Mouse (Mus musculus): ENCODE results near the gene Helz2. TPM values are rescaled to one million over a fixed set of nuclear protein-coding genes. Genes with fewer than 3 reads are reported as not detected.

Gene Helz2
- total RNA-seq, 2 experiments from 2014 or later, result 2.6 to 3.1 TPM

DNA sequence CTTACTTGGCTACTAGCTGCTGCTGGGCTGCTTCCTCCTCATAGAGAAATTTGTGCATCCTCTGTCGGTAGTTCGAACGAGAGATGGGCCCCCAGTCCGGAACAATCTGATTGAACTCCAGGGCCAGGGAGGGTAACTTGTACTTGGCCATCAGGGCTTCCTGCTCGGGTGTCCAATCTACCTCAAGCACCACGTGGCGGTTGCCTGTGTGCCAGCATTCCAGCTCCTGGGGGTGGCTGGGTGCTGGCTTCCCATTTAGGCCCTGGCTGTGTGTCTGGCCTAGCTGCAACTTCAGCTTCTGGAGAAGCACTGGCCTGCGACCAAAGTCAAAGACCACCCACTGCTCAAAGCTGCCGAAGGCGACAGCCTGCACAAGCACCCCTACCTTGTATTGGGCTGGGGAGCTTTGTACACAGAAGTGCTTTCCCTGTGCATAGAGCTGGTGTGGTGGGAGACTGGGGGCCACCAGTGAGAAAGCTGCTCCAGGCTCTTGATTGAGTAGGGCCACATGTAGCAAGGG lies 3.7 kb downstream of the Helz2 start:
- no peak for DNase-seq (ENCODE audit: low spot score)

DNA sequence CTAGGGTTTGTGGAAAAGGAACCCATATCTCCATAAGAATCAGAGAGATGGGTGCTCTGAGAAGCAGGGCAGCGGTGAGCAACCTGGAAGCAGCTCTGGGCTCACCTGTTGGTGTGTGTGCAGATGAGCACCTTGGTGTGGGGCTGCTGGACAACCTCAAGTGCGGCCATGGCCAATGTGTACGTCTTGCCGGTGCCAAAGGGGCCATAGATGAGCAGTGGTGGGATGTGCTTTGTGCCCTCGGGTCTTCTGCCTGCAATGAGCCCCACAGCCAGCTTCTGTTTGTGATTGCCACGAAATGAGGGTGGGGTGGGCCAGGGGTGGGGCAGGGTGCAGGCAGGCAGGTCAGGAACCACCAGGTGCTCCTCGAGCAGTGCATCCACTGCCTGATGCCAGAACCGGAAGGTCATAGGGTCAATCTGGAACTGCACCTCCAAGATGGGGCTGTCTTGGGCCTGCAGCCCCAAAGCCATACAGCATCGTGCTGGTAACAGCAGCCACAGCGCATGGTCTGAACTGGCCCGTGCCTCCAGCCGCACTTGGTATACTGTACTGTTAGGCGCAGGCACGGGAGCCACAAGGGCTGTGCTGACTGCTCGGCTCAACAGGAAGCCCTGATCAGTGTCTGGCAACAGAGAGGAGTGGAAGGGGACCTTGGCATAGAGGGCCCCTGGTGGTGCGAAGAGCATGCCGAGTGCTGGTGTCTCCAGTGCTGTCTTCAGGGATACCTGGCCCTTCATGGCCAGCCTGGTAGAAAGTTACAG lies 4.4 kb downstream of the Helz2 start:
- DNase-seq (ENCODE audit: low spot score), result no peak

DNA sequence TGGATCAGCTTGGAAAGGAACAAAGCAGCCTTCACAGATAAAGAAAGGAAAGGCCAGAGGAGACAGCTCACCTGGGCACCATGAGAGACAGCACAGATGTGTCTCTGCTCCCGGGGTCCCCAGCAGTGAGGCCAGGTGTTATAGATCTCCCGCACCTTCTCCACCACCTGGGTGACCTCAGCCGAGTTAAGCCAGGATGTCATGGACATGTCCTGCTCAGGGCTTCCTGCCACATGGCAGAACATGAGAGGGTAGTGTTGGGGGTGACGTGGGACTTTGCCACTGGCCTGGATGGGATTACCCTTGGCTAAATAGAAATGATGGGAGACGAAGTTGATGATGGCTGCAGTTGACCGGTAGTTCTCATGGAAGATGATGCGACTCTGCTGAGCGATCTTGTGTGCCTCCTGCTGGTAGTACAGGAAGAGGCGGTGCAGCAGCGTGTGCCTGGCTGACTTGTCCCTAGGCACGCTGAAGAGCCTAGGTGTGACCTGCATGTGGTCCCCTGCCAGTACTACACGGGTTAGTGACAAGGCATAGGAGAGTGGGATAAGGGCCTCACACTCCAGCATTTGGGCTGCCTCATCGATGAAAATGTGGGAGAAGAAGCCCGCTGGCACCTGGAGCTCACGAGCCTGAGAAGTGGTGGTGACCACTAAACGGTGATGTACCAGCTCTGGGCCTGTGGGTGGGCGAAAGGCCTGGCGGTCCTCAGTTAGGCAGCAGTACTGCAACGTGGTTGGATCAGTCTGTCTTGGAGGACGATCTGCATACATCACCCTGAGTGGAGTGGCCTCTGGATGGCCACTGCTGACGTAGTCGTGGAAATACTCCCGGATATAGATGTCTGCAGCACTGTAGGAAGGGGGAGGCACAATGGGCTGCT lies 5.9 kb downstream of the Helz2 start:
- no peak for DNase-seq (ENCODE audit: low spot score)

DNA sequence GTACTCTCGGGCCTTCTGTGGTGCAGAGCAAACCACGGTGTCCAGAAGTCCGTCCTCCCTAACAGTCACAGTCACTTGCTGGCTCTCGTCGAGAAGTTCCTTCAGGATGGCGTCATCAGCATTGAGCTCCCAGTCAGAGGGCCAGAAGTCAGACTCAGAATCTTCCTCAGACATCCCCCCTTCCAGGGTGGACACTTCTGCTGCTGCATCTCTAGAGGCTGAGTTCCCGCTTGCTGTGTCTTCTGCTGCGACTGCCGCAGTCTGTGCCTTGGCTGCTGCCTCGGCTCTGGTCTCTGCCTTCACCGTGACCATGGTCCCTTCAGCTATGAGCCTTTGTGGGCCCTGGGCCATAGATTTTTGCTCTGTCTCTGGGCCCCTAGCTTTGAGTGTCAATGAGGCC lies 7.1 kb downstream of the Helz2 start:
- DNase-seq (ENCODE audit: low spot score), result no peak

DNA sequence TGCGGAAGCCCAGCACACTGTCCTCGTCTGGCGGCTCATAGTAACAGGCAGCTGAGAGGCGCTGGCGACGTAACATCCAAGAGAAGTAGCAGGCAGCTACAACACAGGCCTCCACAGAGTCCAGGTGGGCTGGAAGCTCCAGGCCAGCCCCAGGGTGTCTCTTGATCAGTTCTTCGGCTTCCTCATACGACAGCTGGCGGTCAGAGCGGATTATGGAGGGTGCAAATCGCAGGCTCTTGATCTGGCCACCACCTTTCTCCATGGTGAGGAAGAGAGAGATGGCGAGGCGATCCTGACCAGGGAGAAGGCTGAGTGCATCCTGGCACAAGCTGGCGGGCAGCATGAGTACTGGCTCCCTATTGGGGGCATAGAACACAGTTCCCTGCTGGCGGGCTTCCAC lies 8.4 kb downstream of the Helz2 start:
- no peak for DNase-seq (ENCODE audit: low spot score)

DNA sequence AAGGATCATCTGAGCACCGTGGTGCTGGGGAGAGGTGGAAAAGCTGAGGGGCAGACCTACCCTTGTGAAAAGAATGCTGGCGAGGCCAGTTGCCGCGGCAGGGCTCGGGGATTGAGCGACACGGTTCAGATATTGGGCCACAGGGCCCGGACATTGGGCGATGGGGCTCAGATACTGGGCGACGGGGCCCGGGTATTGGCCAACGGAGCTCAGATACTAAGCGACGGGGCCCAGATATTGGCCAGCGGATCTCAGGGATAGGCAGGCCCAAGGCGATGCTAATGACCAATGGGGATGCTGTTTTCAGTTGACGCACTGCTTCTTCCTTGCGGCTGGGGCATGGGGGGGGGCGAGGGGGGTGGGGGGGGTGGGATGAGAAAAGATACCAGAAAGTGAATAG lies 10.7 kb downstream of the Helz2 start:
- DNase-seq (ENCODE audit: low spot score), result no peak

DNA sequence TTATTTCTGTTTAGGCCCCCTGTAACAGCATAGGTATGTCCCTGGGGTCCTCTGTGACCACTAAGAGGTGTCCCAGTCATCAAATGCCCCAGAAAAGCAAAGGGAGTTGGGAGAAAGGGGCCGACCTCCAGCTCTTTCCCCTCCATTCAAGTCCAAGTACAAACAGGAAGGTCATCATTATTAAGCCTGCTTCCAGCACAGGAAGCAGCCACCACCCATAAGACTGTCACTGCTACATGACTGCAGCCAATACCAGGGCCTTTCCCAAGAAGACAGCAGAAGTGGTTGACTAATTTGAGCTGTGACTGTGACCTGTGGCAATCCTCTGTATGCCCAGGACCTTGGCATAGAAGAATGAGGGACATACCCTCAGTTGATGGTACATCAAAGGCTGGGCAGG lies 13.5 kb downstream of the Helz2 start:
- DNase-seq (ENCODE audit: low spot score), result no peak

DNA sequence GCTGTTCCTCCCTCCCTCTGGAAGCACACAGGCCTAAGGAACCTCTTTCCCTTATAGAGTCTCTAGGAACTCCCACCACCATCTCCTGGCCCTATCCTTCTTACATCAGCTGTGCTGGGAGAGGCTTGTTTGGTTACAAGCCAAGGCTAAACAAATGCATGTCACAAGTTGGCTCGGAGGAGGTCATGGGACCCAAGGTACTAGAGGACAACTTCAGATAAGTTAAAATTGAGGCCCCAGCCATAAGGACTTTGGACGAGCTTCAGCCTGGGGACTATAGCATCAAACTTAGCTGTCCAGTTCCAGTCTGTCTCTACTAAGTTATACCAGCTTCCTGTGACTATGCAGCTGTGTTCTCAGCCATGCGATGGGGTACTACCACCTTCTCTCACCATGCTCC lies 14.7 kb downstream of the Helz2 start:
- DNase-seq (ENCODE audit: low spot score), result no peak

DNA sequence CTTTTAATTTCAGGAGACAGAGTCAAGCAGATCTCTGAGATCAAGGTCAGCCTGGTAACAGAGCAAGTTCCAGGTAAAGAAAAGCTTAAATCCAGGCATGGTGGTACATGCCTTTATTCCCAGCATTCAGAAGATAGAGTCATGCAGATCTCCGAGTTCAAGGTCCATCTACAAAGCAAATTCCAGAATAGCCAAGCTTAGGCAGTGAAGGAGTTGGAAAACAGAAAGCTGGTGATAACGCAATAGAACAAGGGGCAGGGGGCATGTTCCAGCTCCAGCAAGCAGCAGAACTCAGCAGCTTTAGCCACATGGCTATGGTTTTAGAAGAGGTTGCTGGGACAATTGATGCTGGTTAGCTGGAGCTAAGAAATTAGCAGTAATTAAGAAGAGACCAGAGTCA lies 16.8 kb downstream of the Helz2 start:
- DNase-seq (ENCODE audit: low spot score), result no peak

DNA sequence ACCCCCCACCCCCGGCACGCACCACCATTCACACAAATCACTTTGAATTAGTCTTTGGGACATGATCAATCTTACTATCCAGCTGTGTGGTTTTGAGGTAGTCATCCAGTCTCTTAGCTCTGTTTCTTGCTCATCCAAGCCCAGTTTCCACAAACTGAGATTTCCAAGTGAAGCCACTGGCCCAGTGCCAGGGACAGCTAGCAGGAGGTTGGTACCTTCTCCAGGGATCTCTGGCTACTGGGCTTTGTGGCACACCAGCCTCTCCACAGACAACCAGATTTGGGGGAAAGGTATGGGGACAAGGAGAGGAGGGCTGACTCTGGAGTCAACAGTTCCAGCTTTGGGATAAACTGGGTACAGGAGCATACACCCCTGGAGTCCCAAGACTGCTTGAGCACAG lies 21.5 kb downstream of the Helz2 start:
- DNase-seq (ENCODE audit: low spot score), result no peak

DNA sequence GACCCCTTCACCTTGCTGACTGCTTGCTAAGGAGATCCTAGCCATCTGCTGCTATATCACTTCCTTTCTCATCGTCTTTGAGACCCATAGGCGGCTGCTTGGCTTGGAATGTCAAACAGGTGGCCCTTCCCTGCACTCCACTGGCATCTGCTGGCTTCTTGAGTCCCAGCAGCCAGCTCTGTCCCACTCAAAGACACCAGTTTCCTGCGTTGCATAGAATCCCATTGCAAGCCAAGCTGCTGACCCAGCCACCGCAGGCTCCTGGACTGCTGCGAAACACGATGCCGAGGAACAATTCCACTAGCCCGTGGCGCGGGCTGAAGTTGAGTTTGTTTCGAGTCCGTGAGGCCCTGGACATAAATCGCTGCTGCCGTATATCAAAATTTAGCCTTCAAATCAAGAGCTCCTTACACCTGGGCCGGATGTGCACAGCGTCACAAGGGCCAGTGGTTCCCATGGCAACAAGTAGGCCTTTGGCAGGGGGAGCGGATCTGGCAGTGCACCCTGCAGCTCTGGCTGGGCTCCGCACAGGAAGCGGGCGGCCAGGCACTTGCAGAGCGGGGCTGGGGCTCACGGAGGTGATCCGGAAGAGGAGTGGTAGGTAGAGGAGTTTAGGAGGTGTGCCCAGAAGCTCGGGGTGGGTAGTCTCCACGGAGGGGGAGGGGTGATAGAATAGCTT lies 22.1 kb downstream of the Helz2 start, which contains the start of gene Fndc11:
Fndc11 (plus strand) TSS at position 476 of the 679 bp plus-strand sequence.
- DNase-seq (ENCODE audit: low spot score), result peak; percentile 64

DNA sequence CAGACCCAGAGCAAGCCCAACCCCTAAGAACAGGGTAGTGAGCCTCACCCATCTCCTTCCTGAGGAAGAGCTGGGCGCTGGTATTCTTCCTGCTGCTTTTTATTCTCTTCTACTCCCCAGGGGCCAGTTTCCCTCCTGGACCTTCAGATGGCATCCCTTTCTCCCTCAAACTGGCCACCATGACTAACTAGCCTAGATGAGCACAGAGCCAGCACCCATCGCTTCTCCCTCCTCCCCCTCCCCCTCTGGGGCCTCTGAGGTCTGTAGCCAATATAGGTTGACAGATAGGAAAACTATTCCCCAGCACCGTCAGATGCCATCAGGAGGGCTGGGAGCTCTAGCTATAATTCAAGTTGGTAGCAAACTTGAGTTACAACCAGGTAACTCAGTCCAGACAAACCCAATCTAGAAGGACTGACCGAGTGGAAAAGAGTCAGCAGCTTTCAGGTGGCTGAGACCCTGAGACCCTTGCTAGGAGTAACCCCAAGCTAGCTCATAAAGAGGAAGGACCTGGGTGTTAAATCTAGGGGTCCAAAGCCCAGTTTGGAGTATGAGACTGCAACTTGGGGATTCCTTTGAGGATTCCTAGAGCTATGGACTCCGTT lies 22.8 kb downstream of the Helz2 start:
- DNase-seq (ENCODE audit: low spot score), result no peak

DNA sequence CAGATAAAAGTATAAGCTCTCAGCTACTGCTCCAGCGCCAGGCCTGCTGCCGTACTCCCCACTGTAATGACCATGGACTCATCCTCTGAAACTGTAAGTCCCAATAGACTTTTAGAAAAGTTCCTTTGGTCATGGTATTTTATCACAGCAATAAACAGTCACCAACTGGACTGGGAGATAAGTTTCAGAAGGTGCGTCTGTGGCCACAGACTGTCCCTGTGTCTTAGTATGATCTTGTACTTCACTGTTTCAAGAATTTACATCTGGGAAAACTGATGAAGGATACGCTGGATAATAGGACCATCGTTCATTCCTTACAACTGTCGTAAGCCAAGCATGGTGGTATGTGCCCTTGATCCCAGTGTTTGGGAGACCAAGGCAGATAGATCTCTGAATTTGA lies 25.8 kb downstream of the Helz2 start:
- DNase-seq (ENCODE audit: low spot score), result no peak

DNA sequence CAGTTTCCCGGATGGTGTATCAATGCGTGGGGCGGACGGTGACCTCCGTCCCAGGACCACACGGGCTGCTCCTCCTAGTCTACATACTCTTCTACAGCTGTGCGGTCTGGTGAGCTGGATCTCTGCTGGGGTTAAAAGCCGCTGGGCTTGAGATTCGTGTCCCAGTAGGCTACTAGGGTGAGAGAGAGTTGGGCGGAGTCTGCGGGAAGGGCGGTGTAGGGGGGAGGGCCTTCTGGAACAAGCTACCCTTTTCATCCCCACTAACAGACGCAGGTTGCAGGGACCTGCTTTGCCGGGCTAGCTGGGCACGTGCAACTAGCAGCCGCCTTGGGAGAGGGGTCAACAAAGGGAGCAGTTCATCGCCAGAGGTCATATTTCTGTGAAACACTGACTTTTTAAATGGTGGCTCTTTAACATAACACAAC lies 28.8 kb downstream of the Helz2 start, which contains the start of gene Srms:
Srms (minus strand) TSS at position 165 of the 425 bp plus-strand sequence.
- no peak for DNase-seq (ENCODE audit: low spot score)

DNA sequence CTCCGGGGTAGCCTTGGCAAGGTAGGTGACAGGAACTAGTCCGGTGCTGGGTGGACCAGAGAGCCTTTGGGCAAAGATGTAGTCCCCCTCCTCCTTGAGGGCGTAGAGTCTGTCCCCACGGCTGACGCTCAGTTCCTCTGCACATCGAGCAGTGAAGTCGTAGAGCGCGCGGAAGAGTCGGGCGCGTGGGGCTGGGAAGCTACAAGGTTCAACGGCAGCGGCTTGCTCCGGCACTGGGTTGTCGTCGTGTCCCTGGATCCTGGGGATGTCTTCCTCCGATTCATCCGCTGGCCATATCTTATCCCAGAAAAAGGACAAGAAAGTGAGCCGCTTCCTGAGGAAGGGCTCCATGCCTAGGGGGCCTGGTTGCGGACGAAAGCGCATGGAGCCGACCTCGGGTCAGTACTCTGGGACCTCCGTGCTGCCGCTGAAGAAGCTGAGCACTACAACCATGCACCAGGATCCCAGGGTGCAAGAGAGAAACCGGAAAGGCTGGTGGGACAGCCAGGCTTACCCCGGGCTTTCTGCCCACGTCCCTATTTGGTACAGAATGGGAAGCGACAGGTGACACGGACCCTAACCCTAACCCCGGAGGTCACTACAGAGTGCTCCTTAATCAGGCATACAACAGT lies 29.3 kb downstream of the Helz2 start:
- DNase-seq (ENCODE audit: low spot score), result no peak

DNA sequence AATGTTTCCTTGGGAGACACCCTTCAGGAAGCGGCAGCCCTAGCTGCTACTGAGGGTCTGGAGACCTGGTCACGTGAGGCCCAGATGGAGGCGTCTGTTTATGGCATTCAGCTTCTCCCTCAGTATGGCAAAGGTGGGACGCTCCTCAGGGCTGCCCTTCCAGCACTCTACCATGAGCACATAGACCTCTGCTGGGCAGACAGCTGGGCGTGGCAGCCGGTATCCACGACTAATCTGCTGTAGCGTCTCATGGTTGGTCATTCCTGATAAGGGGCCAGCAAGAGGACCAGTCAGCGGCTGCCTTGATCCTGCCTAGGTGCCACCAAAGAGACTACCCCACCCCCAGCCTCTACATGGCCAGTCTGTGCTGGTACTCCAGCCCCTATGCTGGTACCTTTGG lies 35.7 kb downstream of the Helz2 start:
- no peak for DNase-seq (ENCODE audit: low spot score)

DNA sequence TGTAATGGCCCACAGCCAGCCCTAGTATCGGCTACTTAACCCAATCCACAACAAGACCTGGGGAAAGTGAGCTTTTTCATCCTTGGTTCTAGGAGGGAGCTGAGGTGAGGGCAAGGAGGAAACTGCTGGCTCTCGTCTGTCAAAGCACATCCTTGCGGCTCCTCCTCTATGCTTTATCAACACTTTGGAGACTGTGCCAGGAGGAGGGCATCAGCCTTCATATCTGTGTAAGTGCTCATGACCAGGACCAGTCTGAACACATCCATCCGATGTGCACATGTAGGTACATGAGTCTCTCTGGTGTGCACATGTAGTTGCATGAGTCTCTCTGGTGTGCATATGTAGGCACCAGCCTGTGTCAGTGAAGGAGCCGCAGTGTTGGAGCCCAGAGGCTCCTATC lies 36.1 kb downstream of the Helz2 start:
- no peak for DNase-seq (ENCODE audit: low spot score)

DNA sequence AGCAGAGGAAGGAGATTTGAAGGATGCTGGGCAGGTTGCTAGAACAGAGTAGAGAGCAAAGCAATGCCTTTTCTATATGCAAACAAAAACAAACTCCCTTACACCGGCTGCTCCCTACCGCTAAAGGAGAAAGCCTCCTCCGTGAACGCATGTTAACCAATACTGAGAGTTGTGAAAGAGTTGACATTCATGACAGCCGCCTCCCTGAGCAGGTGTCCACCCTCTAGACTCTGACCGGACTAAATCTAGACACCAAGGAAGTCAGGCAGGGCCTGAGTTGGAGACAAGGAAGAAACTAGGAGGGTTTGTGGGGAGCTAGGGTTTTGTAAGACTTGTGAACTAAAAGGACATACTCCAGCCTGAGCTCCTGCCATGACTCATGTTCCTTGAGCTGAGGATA lies 38.9 kb downstream of the Helz2 start:
- DNase-seq (ENCODE audit: low spot score), result no peak

DNA sequence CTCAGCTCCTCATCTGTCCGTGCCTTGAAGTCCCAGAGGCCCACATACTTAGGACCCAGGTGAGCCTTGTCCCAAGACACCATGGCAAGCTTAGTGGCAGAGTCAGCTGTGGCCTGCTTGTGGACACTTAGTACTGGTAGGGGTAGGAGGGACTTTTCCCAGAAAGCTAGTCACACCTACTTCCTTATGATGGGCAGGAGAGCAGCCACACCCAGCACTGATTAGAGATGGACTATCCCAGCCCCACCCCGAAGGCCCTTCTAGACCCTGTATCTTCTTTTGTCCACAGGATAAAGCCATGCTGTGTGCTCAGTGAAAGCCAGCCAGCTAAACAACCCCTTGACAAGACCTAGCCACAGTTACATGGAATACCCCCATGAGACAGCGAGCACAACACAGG lies 39.4 kb downstream of the Helz2 start, which contains the start of gene Ptk6:
Ptk6 (minus strand) TSS at position 368 of the 400 bp plus-strand sequence.
- no peak for DNase-seq (ENCODE audit: low spot score)

DNA sequence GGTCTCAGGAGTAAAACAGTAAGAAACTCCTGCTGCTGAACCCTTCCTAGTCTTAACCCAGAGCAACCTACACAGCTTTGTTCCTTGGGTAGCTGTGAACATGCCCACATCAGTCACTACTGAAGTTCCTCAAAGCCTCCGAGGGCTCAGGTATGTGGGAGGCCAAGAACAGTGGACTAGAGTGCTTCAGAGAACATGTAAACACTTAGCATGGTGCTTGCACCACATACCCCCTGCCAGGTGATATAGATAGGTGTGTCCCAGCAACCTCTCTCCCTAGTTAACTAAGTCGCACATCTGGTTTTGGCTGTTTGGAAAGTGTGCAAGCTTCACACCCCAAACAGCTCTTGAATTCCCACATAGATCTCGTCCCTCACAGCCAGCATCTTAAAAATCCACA lies 40.2 kb downstream of the Helz2 start:
- no peak for DNase-seq (ENCODE audit: low spot score)
